In the genomic region with DNA sequence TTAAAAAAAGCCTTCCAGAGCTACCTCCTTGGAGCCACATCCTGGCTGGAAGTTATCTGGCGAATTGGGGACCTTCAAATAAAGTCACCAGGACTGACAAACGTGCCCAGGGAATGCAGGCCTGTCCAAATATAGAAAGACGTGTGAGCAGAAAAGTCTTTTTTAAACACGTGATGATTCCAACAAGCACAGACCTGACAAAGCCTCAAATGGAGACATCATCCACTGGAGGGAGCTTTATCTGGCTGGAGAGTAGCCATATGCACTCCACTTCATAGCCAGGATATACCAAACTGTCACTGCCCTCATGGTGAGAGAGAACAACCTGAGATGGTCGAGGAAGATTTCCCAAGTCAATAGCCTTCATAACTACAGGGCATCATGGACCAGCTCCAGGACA, we compare ENCODE assay signal across 15 mouse cellular contexts. TPM values are rescaled to one million over a fixed set of nuclear protein-coding genes. Genes with fewer than 3 reads are reported as not detected.
A peak's percentile ranks its signal among the peaks of the same experiment; 100 is the strongest.
DNase-seq lines count a peak whose midpoint lies in the region; ATAC-seq and TF ChIP-seq lines count a peak whose summit lies in the region.
"Had no signal": no experiment of that assay in that cellular context is flagged by ENCODE, and none has a peak within 500 bp of the region (broad histone marks: within the 10 kb centered on the region; RNA-seq: fewer than 3 reads in every experiment).

No protein-coding gene starts in this region.

- peak; percentile 22; the same call in 1 of the 2 replicates for TF ChIP-seq CTCF in kidney, postnatal 0 days (IDR thresholded peaks at IDR 0.05; ENCODE audit: low read depth)
- no peak for TF ChIP-seq CTCF in forebrain, postnatal 0 days (IDR thresholded peaks at IDR 0.05; ENCODE audit: low read depth)

- no peaks in the 10 kb centered on the region for H3K9me3 ChIP-seq in kidney, postnatal 0 days (replicated peaks; ENCODE audit: low read length)
- no peaks in the 10 kb centered on the region for H3K9me3 ChIP-seq in forebrain, postnatal 0 days (ENCODE audit: low read length)
- H3K9me3 ChIP-seq: embryonic facial prominence, embryonic 12.5 days; kidney, embryonic 15.5 days; limb, embryonic 15.5 days; lung, embryonic 15.5 days; neural tube, embryonic 15.5 days had no signal

- no peak overlapping the region for H3K27ac ChIP-seq in kidney, postnatal 0 days
- H3K27ac ChIP-seq in forebrain, postnatal 0 days (ENCODE audit: low read depth, low read length), result no peak overlapping the region
- H3K27ac ChIP-seq: embryonic facial prominence, embryonic 12.5 days; kidney, embryonic 15.5 days; limb, embryonic 15.5 days; lung, embryonic 15.5 days; neural tube, embryonic 15.5 days had no signal

- 70% methylated on average over 5 of the region's 5 CpGs for WGBS in kidney, postnatal 0 days
- WGBS in forebrain, postnatal 0 days, result 62% methylated on average over 5 of the region's 5 CpGs

- no peak overlapping the region for H3K4me3 ChIP-seq in kidney, postnatal 0 days (replicated peaks; ENCODE audit: low read depth, low read length)
- H3K4me3 ChIP-seq in forebrain, postnatal 0 days (ENCODE audit: low read depth, low read length), result no peak overlapping the region
- H3K4me3 ChIP-seq: embryonic facial prominence, embryonic 12.5 days; kidney, embryonic 15.5 days; limb, embryonic 15.5 days; lung, embryonic 15.5 days; neural tube, embryonic 15.5 days had no signal

- H3K4me1 ChIP-seq in kidney, postnatal 0 days (replicated peaks; ENCODE audit: insufficient read depth, low read length), result no peaks in the 10 kb centered on the region
- no peaks in the 10 kb centered on the region for H3K4me1 ChIP-seq in forebrain, postnatal 0 days (ENCODE audit: insufficient read depth)
- H3K4me1 ChIP-seq: embryonic facial prominence, embryonic 12.5 days; limb, embryonic 15.5 days; lung, embryonic 15.5 days; neural tube, embryonic 15.5 days had no signal

- H3K36me3 ChIP-seq in kidney, postnatal 0 days (ENCODE audit: insufficient read depth, low read length), result no peaks in the 10 kb centered on the region
- H3K36me3 ChIP-seq in forebrain, postnatal 0 days (ENCODE audit: insufficient read depth), result no peaks in the 10 kb centered on the region
- H3K36me3 ChIP-seq: embryonic facial prominence, embryonic 12.5 days; kidney, embryonic 15.5 days; limb, embryonic 15.5 days; lung, embryonic 15.5 days; neural tube, embryonic 15.5 days had no signal

- H3K27me3 ChIP-seq in kidney, postnatal 0 days (ENCODE audit: insufficient read depth, low read length), result no peaks in the 10 kb centered on the region
- H3K27me3 ChIP-seq in forebrain, postnatal 0 days (ENCODE audit: insufficient read depth, low read length), result no peaks in the 10 kb centered on the region
- H3K27me3 ChIP-seq: embryonic facial prominence, embryonic 12.5 days; kidney, embryonic 15.5 days; limb, embryonic 15.5 days; lung, embryonic 15.5 days; neural tube, embryonic 15.5 days had no signal

- no peak overlapping the region for H3K9ac ChIP-seq in kidney, postnatal 0 days (ENCODE audit: low read depth, low read length)
- no peak overlapping the region for H3K9ac ChIP-seq in forebrain, postnatal 0 days
- H3K9ac ChIP-seq: embryonic facial prominence, embryonic 12.5 days; kidney, embryonic 15.5 days; limb, embryonic 15.5 days; lung, embryonic 15.5 days; neural tube, embryonic 15.5 days had no signal

- DNase-seq in kidney, postnatal 0 days (ENCODE audit: low spot score), result no peak
- DNase-seq in kidney, postnatal 25 days, result no peak
- peak; percentile 53 for DNase-seq in brain, adult 2 months (ENCODE audit: low read depth, low spot score)
- peak; percentile 60 for DNase-seq in heart, adult 9 months (ENCODE audit: low spot score in 2 of 2)
- peak; percentile 62 for DNase-seq in heart, postnatal 4 days
- no peak for DNase-seq in forebrain, postnatal 0 days
- DNase-seq in cerebellum, adult 9-11 months, result no peak
- DNase-seq: cerebellum, adult 11-12 months; right cerebral cortex, postnatal 4 days had no signal

- H3K4me2 ChIP-seq in kidney, postnatal 0 days (ENCODE audit: low read length), result no peak overlapping the region
- H3K4me2 ChIP-seq in forebrain, postnatal 0 days (ENCODE audit: low read depth), result no peak overlapping the region
- H3K4me2 ChIP-seq: embryonic facial prominence, embryonic 12.5 days; kidney, embryonic 15.5 days; limb, embryonic 15.5 days; lung, embryonic 15.5 days; neural tube, embryonic 15.5 days had no signal

- no peak for ATAC-seq in kidney, postnatal 0 days (replicated peaks; ENCODE audit: low FRiP score, low read depth)
- no peak for ATAC-seq in forebrain, postnatal 0 days
- ATAC-seq: CD4-positive, CD25-positive, alpha-beta regulatory T cell, adult 4 months had no signal

RNA-seq across cellular contexts. Expression of gene Coq8a, which starts 13.5 kb away (rescaled TPM):
- polyA plus RNA-seq in kidney, postnatal 0 days (2015; fragmentation: Nextera tagmentation; extraction: Ambion mirVana), result 31.5 and 33.6 TPM in 2 replicates
- total RNA-seq in heart, postnatal 4 days (2021), result 100 to 1,000 TPM; 232 to 252 TPM
- total RNA-seq in forebrain, postnatal 0 days (2014; rRNA removed), result 1.8 and 3.2 TPM in 2 replicates
- polyA plus RNA-seq in forebrain, postnatal 0 days (2015; fragmentation: Nextera tagmentation; extraction: Ambion mirVana), result 7.1 and 7.3 TPM in 2 replicates

Comparison
In these comparisons a context has a peak if more than half of its experiments do, and no peak if none do; other contexts are left out.
1. DNase-seq: peak in brain, adult 2 months (single experiment), heart, adult 9 months (2 of 2) and heart, postnatal 4 days (single experiment); none in kidney, postnatal 0 days (single experiment), kidney, postnatal 25 days (0 of 2), forebrain, postnatal 0 days (single experiment) and cerebellum, adult 9-11 months (single experiment).
2. RNA of gene Coq8a, which starts 13.5 kb away (total RNA-seq): 232 to 252 TPM in heart, postnatal 4 days; 1.8 to 3.2 TPM in forebrain, postnatal 0 days; every median in the first group is over 10 times any median in the second.